Mouse (Mus musculus) embryonic fibroblast, embryonic 13.5 days (primary cell): ENCODE results near the gene Cuedc1.

Experiments used
- CTCF ChIP-seq: IDR thresholded peaks from 2 replicates; pipeline ENCODE4 v1.5.1; 2011; ENCODE audit warnings: mild to moderate bottlenecking, control low read depth, low read length, moderate library complexity, borderline replicate concordance; ENCODE audit not compliant: insufficient read depth
- POLR2A ChIP-seq: IDR thresholded peaks from 2 replicates; pipeline ENCODE4 v1.6.1; 2011; ENCODE audit warnings: low read depth, mild to moderate bottlenecking, control low read depth, low read length, moderate library complexity

DNA sequence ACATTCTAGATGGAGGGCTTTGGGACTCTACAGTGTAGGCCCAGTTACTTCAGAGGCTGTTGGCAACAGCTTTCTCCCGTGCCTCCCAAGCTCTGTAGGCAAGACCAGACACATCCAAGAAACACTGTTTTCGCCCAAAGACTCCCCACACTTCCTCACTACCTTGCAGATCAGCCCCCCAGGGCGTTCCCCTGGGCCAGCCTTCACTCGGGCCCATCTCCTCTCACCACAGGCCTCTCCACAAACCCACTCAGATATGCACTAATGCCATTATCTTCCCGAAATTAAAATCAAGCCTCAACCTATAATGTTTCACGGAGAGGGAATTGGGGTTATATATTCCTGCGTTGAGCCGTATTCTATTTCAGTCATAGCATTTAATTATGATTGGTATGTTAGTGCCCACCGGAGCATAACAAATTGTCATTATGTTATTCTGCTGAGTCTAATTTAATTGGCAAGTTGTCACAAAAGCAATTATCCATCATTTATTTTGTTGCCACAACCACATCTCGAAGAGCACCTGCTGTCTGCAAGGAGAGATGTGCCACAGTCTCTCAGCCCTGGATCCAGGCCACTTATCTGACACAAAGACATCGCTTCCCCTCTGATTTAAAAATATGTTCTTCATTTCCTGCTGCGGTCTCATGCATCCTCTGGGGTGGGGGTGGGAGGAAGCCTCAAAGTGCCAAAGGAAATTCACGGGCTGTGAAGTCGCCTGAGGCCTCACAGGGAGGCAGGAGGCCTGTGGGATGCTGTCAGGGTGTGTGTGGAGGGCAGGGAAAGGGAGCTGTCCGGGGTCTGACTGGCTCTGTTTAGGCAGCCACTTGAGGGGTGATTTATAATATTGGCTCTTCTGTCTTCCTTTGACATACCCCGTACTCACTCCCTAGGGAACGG lies 135.9 kb downstream of the Cuedc1 start:
- TF ChIP-seq CTCF (no peak), POLR2A (no peak)
